Mouse (Mus musculus): ENCODE results near the gene Zfp979. TPM values are rescaled to one million over a fixed set of nuclear protein-coding genes. Genes with fewer than 3 reads are reported as not detected.
"Not testable (repeated sequence)": the region's sequence is repeated elsewhere in the genome, so short reads cannot be mapped to it uniquely, and the experiment has no call there.

Gene Zfp979
- polyA plus RNA-seq, 1 experiment: 0.30 TPM

DNA sequence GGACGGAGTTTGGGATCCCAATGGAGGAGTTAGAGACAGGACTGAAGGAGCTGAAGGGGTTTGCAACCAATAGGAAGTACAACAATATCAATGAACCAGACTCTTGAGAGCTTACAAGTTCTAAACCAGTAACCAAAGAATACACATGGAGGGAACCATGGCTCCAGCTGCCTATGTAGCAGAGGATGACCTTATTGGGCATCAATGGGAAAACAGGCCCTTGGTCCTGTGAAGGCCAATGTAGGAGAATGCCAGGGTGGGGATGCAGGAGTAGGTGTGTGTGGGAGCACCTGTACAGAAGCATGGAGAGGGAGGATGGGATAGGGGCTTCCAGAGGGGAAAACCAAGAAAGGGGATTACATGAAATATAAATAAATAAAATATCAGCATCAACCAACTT is 40.4 kb downstream of the Zfp979 start:
- Histone ChIP-seq H3ac (ENCODE audit: control insufficient read depth, insufficient read length, low read depth) (no peak overlapping the region), H3K4me3 (ENCODE audit: insufficient read depth, poor library complexity, severe bottlenecking) (no peak overlapping the region), H3K79me3 (ENCODE audit: low read depth) (no peaks in the 10 kb centered on the region), H3K36me3 (ENCODE audit: control insufficient read depth, insufficient read depth) (no peaks in the 10 kb centered on the region), H3K79me2 (ENCODE audit: control insufficient read depth, insufficient read depth) (no peaks in the 10 kb centered on the region), H3K27me3 (ENCODE audit: control insufficient read depth, insufficient read depth, insufficient read length) (no peaks in the 10 kb centered on the region)
- TF ChIP-seq MAX (IDR thresholded peaks at IDR 0.05) (no peak), MYOD1 (IDR thresholded peaks at IDR 0.05; ENCODE audit: control insufficient read depth, insufficient read length, low read depth) (no peak), USF1 (IDR thresholded peaks at IDR 0.05; ENCODE audit: low read depth) (no peak), FOSL1 (IDR thresholded peaks at IDR 0.05; ENCODE audit: insufficient read depth, low read length, poor library complexity, severe bottlenecking) (no peak), CTCF (IDR thresholded peaks at IDR 0.05; ENCODE audit: control insufficient read depth, insufficient read depth, insufficient read length) (no peak), CEBPB (IDR thresholded peaks at IDR 0.05; ENCODE audit: low read depth) (no peak), MYOG (IDR thresholded peaks at IDR 0.05; ENCODE audit: control insufficient read depth, extremely low read depth, insufficient read length) (no peak)

DNA sequence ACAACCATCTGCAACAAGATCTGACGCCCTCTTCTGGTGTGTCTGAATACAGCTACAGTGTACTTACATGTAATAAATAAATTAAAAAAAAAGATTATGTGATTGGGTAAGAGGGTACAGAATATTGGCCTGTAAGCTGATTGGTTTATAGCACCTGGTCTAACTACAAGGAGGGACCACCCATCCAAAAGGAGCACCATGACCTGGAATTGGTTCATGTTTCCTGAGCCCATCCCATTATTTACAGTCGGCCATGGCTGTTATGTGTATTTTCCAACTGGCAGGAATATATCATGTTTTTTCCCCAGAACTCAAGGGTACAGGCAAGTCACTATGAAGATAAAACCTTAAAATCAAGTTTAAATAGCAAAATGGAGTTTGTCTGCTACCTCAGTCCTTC is 43.5 kb downstream of the Zfp979 start:
- no peaks in the 10 kb centered on the region for H3K27me3 ChIP-seq (ENCODE audit: control insufficient read depth, insufficient read depth, insufficient read length)
- no peak overlapping the region for H3ac ChIP-seq (ENCODE audit: control insufficient read depth, insufficient read length, low read depth)
- H3K4me3 ChIP-seq (ENCODE audit: insufficient read depth, poor library complexity, severe bottlenecking): no peak overlapping the region
- H3K79me2 ChIP-seq (ENCODE audit: control insufficient read depth, insufficient read depth): no peaks in the 10 kb centered on the region
- no peaks in the 10 kb centered on the region for H3K36me3 ChIP-seq (ENCODE audit: control insufficient read depth, insufficient read depth)
- TF ChIP-seq CEBPB (IDR thresholded peaks at IDR 0.05; ENCODE audit: low read depth) (no peak), CTCF (IDR thresholded peaks at IDR 0.05; ENCODE audit: control insufficient read depth, insufficient read depth, insufficient read length) (no peak), FOSL1 (IDR thresholded peaks at IDR 0.05; ENCODE audit: insufficient read depth, low read length, poor library complexity, severe bottlenecking) (no peak), MYOD1 (IDR thresholded peaks at IDR 0.05; ENCODE audit: control insufficient read depth, insufficient read length, low read depth) (no peak), USF1 (IDR thresholded peaks at IDR 0.05; ENCODE audit: low read depth) (no peak), MYOG (IDR thresholded peaks at IDR 0.05; ENCODE audit: control insufficient read depth, extremely low read depth, insufficient read length) (no peak), MAX (IDR thresholded peaks at IDR 0.05) (no peak)
- no peaks in the 10 kb centered on the region for H3K79me3 ChIP-seq (ENCODE audit: low read depth)

DNA sequence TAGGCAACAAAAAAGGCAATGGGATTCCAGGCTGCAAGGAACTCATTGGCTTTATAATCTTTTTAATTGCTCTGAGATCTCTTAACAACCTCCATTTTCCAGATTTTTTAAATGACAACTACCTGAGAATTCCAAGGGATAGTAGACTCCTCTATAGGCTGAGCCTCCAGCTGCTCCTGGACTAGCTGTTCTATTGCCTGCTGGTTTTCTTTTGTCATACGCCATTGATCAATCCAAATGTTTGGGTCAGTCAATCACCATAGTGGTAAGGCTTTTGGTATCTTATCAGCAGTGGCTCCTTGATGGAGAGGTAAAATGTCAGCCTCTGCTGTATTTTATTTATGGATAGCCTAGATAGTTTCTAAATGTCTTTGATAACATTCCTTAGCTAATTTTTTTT is 44.6 kb downstream of the Zfp979 start:
- TF ChIP-seq MYOD1 (IDR thresholded peaks at IDR 0.05; ENCODE audit: control insufficient read depth, insufficient read length, low read depth) (no peak), USF1 (IDR thresholded peaks at IDR 0.05; ENCODE audit: low read depth) (no peak), MYOG (IDR thresholded peaks at IDR 0.05; ENCODE audit: control insufficient read depth, extremely low read depth, insufficient read length) (no peak), CTCF (IDR thresholded peaks at IDR 0.05; ENCODE audit: control insufficient read depth, insufficient read depth, insufficient read length) (no peak), CEBPB (IDR thresholded peaks at IDR 0.05; ENCODE audit: low read depth) (no peak), FOSL1 (IDR thresholded peaks at IDR 0.05; ENCODE audit: insufficient read depth, low read length, poor library complexity, severe bottlenecking) (no peak), MAX (IDR thresholded peaks at IDR 0.05) (no peak)
- Histone ChIP-seq H3K36me3 (ENCODE audit: control insufficient read depth, insufficient read depth) (no peaks in the 10 kb centered on the region), H3K4me3 (ENCODE audit: insufficient read depth, poor library complexity, severe bottlenecking) (no peak overlapping the region), H3ac (ENCODE audit: control insufficient read depth, insufficient read length, low read depth) (no peak overlapping the region), H3K27me3 (ENCODE audit: control insufficient read depth, insufficient read depth, insufficient read length) (no peaks in the 10 kb centered on the region), H3K79me3 (ENCODE audit: low read depth) (no peaks in the 10 kb centered on the region), H3K79me2 (ENCODE audit: control insufficient read depth, insufficient read depth) (no peaks in the 10 kb centered on the region)

DNA sequence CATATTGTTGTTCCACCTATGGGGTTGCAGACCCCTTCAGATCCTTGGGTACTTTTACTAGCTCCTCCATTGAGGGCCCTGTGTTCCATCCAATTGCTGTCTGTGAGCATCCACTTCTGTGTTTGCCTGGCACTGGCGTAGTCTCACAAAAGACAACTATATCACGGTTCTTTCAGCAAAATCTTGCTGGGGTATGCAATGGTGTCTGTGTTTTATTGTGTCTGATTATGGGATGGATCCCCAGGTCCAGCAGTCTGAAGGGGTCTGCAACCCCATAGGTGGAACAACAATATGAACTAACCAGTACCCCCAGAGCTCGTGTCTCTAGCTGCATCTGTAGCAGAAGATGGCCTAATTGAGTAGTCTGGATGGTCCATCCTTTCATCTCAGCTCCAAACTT is 47.7 kb downstream of the Zfp979 start:
- not testable (repeated sequence) for H3K79me3 ChIP-seq (ENCODE audit: low read depth); H3K27me3 ChIP-seq (ENCODE audit: control insufficient read depth, insufficient read depth, insufficient read length); H3ac ChIP-seq (ENCODE audit: control insufficient read depth, insufficient read length, low read depth); H3K36me3 ChIP-seq (ENCODE audit: control insufficient read depth, insufficient read depth); H3K79me2 ChIP-seq (ENCODE audit: control insufficient read depth, insufficient read depth); H3K4me3 ChIP-seq (ENCODE audit: insufficient read depth, poor library complexity, severe bottlenecking)

DNA sequence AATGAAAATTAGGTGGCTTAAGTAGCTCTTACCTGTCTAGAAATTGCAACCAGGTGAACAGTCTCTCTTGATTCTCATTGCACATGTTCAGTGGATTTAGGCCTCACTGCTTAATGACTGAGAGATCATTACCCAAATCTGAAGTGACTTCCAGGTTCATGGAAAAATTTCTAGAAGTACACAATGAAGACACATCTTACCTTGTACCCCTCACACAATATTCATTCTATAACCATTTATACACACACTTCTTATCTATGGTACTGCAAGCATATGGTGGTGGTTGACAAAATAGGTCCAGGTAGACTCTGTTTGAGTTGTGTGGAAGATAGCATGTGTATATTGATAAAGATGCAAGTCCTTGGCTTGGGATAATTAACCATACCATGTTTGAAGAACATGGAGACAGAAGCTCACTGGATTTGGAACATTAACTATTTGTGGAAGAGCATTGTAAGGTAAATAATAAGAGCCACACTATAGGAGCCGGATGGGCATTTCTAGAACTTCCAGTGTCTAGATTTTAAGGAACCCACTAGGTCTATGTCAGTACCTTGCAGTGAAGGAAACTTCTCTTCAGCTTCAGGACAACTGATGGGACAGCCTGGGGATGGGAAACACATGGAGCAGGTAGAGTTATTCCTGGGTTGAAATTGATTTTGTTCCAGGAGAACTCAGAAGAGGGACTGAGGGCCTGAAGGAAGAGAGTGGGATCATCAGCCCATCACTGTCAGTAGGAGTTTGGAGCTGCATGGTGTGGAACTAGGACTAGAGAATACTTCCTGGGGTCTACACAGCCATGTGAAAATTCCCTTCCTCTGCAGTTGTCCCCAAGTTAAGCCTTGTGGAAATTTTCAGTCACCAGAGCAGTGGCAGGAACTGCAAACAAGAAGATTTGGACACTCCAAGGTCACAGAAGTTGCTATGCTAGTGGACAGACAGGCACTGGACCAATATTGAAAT is 55.5 kb downstream of the Zfp979 start:
- H3K79me3 ChIP-seq (ENCODE audit: low read depth): no peaks in the 10 kb centered on the region

DNA sequence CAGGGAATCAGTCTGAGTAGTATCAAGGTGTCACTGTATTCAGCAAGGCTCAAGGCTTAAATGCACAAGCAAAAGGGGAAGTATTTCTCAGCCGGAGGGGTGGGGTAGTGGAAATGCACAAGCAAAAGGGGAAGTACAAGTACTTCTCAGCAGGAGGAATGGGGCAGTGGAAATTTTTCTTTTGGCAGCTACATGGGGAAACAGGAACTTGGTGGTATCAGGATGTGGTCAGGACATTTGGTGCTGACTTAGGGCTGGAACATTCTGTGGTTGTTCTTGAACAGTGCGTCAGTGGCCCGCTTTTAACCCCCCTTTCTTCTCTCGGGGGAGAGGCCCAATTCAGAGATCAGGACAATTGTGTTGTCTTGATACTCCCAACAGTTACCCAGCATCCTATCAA is 62.9 kb downstream of the Zfp979 start:
- not testable (repeated sequence) for H3K79me2 ChIP-seq (ENCODE audit: control insufficient read depth, insufficient read depth); H3K27me3 ChIP-seq (ENCODE audit: control insufficient read depth, insufficient read depth, insufficient read length); H3ac ChIP-seq (ENCODE audit: control insufficient read depth, insufficient read length, low read depth); H3K36me3 ChIP-seq (ENCODE audit: control insufficient read depth, insufficient read depth); H3K79me3 ChIP-seq (ENCODE audit: low read depth); H3K4me3 ChIP-seq (ENCODE audit: insufficient read depth, poor library complexity, severe bottlenecking)

More for the DNA sequence above, 55.5 kb downstream of the Zfp979 start:
- no peak overlapping the region for H3ac ChIP-seq (ENCODE audit: control insufficient read depth, insufficient read length, low read depth)
- H3K27me3 ChIP-seq (ENCODE audit: control insufficient read depth, insufficient read depth, insufficient read length): no peaks in the 10 kb centered on the region
- no peak for TF ChIP-seq MYOD1 (IDR thresholded peaks at IDR 0.05; ENCODE audit: control insufficient read depth, insufficient read length, low read depth)
- TF ChIP-seq FOSL1 (IDR thresholded peaks at IDR 0.05; ENCODE audit: insufficient read depth, low read length, poor library complexity, severe bottlenecking): no peak
- no peak for TF ChIP-seq USF1 (IDR thresholded peaks at IDR 0.05; ENCODE audit: low read depth)
- TF ChIP-seq MYOG (IDR thresholded peaks at IDR 0.05; ENCODE audit: control insufficient read depth, extremely low read depth, insufficient read length): no peak
- no peak for TF ChIP-seq CEBPB (IDR thresholded peaks at IDR 0.05; ENCODE audit: low read depth)
- no peak for TF ChIP-seq MAX (IDR thresholded peaks at IDR 0.05)
- no peak for TF ChIP-seq CTCF (IDR thresholded peaks at IDR 0.05; ENCODE audit: control insufficient read depth, insufficient read depth, insufficient read length)
- H3K36me3 ChIP-seq (ENCODE audit: control insufficient read depth, insufficient read depth): no peaks in the 10 kb centered on the region
- H3K79me2 ChIP-seq (ENCODE audit: control insufficient read depth, insufficient read depth): no peaks in the 10 kb centered on the region
- H3K4me3 ChIP-seq (ENCODE audit: insufficient read depth, poor library complexity, severe bottlenecking): no peak overlapping the region

DNA sequence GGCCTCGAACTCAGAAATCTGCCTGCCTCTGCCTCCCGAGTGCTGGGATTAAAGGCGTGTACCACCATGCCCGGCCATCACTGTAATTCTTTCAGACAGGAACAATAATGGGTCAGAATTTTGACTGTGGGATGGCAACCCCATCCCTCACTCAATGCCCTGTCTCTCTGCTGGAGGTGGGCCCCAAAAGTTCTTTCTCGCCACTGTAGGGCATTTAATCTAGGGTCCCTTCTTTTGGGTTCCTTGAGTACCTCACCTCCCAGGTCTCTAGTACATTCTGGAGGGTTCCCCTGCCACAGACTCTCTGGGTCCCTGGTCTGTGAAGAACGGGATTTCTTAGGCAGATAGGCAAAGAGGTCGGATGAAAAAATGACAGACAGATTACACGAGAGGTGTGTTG is 71.2 kb downstream of the Zfp979 start:
- H3K79me3 ChIP-seq (ENCODE audit: low read depth); H3K79me2 ChIP-seq (ENCODE audit: control insufficient read depth, insufficient read depth); H3K27me3 ChIP-seq (ENCODE audit: control insufficient read depth, insufficient read depth, insufficient read length); H3K36me3 ChIP-seq (ENCODE audit: control insufficient read depth, insufficient read depth); H3K4me3 ChIP-seq (ENCODE audit: insufficient read depth, poor library complexity, severe bottlenecking); H3ac ChIP-seq (ENCODE audit: control insufficient read depth, insufficient read length, low read depth): not testable (repeated sequence)

Data from C2C12 (cell line).